Mouse (Mus musculus) embryonic facial prominence, embryonic 12.5 days (tissue): Measurements from ENCODE around the gene 2010300C02Rik. TPM values are rescaled to one million over a fixed set of nuclear protein-coding genes. Genes with fewer than 3 reads are reported as not detected.

Experiments used
- ATAC-seq: fragments of 200-750 bp; cut with Nextera tagmentation; 2 replicates; pipeline ENCODE4 v1.8.0; 2017; ENCODE audit not compliant: insufficient number of reproducible peaks, insufficient read depth, low FRiP score, low TSS enrichment
- H3K27ac ChIP-seq: fragments of 300-500 bp; sonication (generic); 2 replicates; pipeline ENCODE4 v1.5.1; 2016; ENCODE audit warnings: mild to moderate bottlenecking
- H3K27me3 ChIP-seq: fragments of 300-500 bp; sonication (generic); 2 replicates; pipeline ENCODE4 v1.6.1; 2016; ENCODE audit warnings: mild to moderate bottlenecking, moderate library complexity
- H3K36me3 ChIP-seq: fragments of 300-500 bp; sonication (generic); 2 replicates; pipeline ENCODE4 v1.6.1; 2016; ENCODE audit warnings: mild to moderate bottlenecking
- H3K4me1 ChIP-seq: fragments of 300-500 bp; sonication (generic); 2 replicates; pipeline ENCODE4 v1.6.1; 2016
- H3K4me2 ChIP-seq: fragments of 300-500 bp; sonication (generic); replicated peaks from 2 replicates; pipeline ENCODE4 v1.6.1; 2016; ENCODE audit warnings: mild to moderate bottlenecking, moderate library complexity
- H3K4me3 ChIP-seq: fragments of 300-500 bp; sonication (generic); 2 replicates; pipeline ENCODE4 v1.5.1; 2016; ENCODE audit warnings: mild to moderate bottlenecking
- H3K9ac ChIP-seq: fragments of 300-500 bp; sonication (generic); 2 replicates; pipeline ENCODE4 v1.6.1; 2016; ENCODE audit warnings: mild to moderate bottlenecking, moderate library complexity
- H3K9me3 ChIP-seq: fragments of 300-500 bp; sonication (generic); 2 replicates; pipeline ENCODE4 v1.6.1; 2016; ENCODE audit warnings: mild to moderate bottlenecking, moderate library complexity
- WGBS: fragments of 180-500 bp; shearing (Covaris S2); methylation state at CpG from one replicate; pipeline ENCODE4 v1.1.7; 2016; 5-methylcytosine and 5-hydroxymethylcytosine counted together
- polyA plus RNA-seq: library from polyadenylated mRNA; unstranded; fragments of >200 nt; fragmentation: Nextera tagmentation; extraction: Ambion mirVana; gene quantifications from 2 replicates; pipeline ENCODE4 v1.2.1, GENCODE M21; 2016

The 2010300C02Rik gene
- polyA plus RNA-seq, 1 experiment from 2014 or later, result 2.0 TPM

GRCm38 (mm10) chr1:37634658-37635057 lies 85.2 kb downstream of the 2010300C02Rik start:
- Histone ChIP-seq H3K27me3 (no peaks in the 10 kb centered on the region), H3K27ac (no peak overlapping the region), H3K36me3 (no peaks in the 10 kb centered on the region), H3K4me3 (no peak overlapping the region), H3K4me2 (no peak overlapping the region), H3K9ac (no peak overlapping the region), H3K9me3 (no peaks in the 10 kb centered on the region), H3K4me1 (no peaks in the 10 kb centered on the region)
- 27% methylated on average over 4 of the region's 4 CpGs for WGBS
- no peak for ATAC-seq

GRCm38 (mm10) chr1:37633516-37633915 lies 86.4 kb downstream of the 2010300C02Rik start:
- Histone ChIP-seq H3K4me2 (no peak overlapping the region), H3K27me3 (no peaks in the 10 kb centered on the region), H3K4me3 (no peak overlapping the region), H3K9ac (no peak overlapping the region), H3K4me1 (no peaks in the 10 kb centered on the region), H3K36me3 (no peaks in the 10 kb centered on the region), H3K27ac (no peak overlapping the region), H3K9me3 (no peaks in the 10 kb centered on the region)
- 66% methylated on average over 5 of the region's 5 CpGs for WGBS
- ATAC-seq, result no peak

- no peak overlapping the region for H3K4me2 ChIP-seq
- WGBS, result 88% methylated on average over 8 of the region's 8 CpGs
- H3K27me3 ChIP-seq, result no peaks in the 10 kb centered on the region
- no peaks in the 10 kb centered on the region for H3K4me1 ChIP-seq
- ATAC-seq, result no peak
- H3K9me3 ChIP-seq, result no peaks in the 10 kb centered on the region
- no peak overlapping the region for H3K27ac ChIP-seq
- H3K9ac ChIP-seq, result no peak overlapping the region
- no peaks in the 10 kb centered on the region for H3K36me3 ChIP-seq
- H3K4me3 ChIP-seq, result no peak overlapping the region
Measured at GRCm38 (mm10) chr1:37632425-37632824, 87.5 kb downstream of the 2010300C02Rik start.

GRCm38 (mm10) chr1:37631456-37631855 lies 88.4 kb downstream of the 2010300C02Rik start:
- Histone ChIP-seq H3K9ac (no peak overlapping the region), H3K36me3 (no peaks in the 10 kb centered on the region), H3K9me3 (no peaks in the 10 kb centered on the region), H3K4me2 (no peak overlapping the region), H3K27me3 (no peaks in the 10 kb centered on the region), H3K27ac (no peak overlapping the region), H3K4me1 (no peaks in the 10 kb centered on the region), H3K4me3 (no peak overlapping the region)
- WGBS, result 86% methylated on average over 6 of the region's 6 CpGs
- ATAC-seq, result no peak

- H3K4me1 ChIP-seq, result no peaks in the 10 kb centered on the region
Measured at GRCm38 (mm10) chr1:37630412-37631210, 89.3 kb downstream of the 2010300C02Rik start.

GRCm38 (mm10) chr1:37629876-37630275 lies 90.0 kb downstream of the 2010300C02Rik start:
- Histone ChIP-seq H3K4me2 (no peak overlapping the region), H3K9ac (no peak overlapping the region), H3K36me3 (no peaks in the 10 kb centered on the region), H3K4me1 (no peaks in the 10 kb centered on the region), H3K4me3 (no peak overlapping the region), H3K9me3 (no peaks in the 10 kb centered on the region), H3K27me3 (no peaks in the 10 kb centered on the region), H3K27ac (no peak overlapping the region)
- WGBS, result 97% methylated on average over 5 of the region's 5 CpGs
- no peak for ATAC-seq

More at GRCm38 (mm10) chr1:37630412-37631210, 89.3 kb downstream of the 2010300C02Rik start:
- Histone ChIP-seq H3K4me3 (no peak overlapping the region), H3K27me3 (no peaks in the 10 kb centered on the region), H3K4me2 (no peak overlapping the region), H3K9ac (no peak overlapping the region), H3K27ac (no peak overlapping the region), H3K36me3 (no peaks in the 10 kb centered on the region), H3K9me3 (no peaks in the 10 kb centered on the region)
- no peak for ATAC-seq
- WGBS, result 74% methylated on average over 10 of the region's 10 CpGs

- no peak overlapping the region for H3K27ac ChIP-seq
Measured at GRCm38 (mm10) chr1:37628749-37629148, 91.1 kb downstream of the 2010300C02Rik start.

GRCm38 (mm10) chr1:37624185-37624584 lies 95.7 kb downstream of the 2010300C02Rik start:
- no peak; the same call in 1 of the 2 replicates for ATAC-seq
- Histone ChIP-seq H3K4me2 (no peak overlapping the region), H3K27ac (no peak overlapping the region), H3K9ac (no peak overlapping the region), H3K4me3 (no peak overlapping the region), H3K9me3 (no peaks in the 10 kb centered on the region), H3K4me1 (no peaks in the 10 kb centered on the region), H3K36me3 (no peaks in the 10 kb centered on the region), H3K27me3 (no peaks in the 10 kb centered on the region)
- WGBS, result 89% methylated on average over 17 of the region's 17 CpGs

More at GRCm38 (mm10) chr1:37628749-37629148, 91.1 kb downstream of the 2010300C02Rik start:
- no peaks in the 10 kb centered on the region for H3K4me1 ChIP-seq
- no peak for ATAC-seq
- H3K4me2 ChIP-seq, result no peak overlapping the region
- H3K27me3 ChIP-seq, result no peaks in the 10 kb centered on the region
- no peak overlapping the region for H3K4me3 ChIP-seq
- no peaks in the 10 kb centered on the region for H3K36me3 ChIP-seq
- WGBS, result 71% methylated on average over 6 of the region's 6 CpGs
- no peaks in the 10 kb centered on the region for H3K9me3 ChIP-seq
- H3K9ac ChIP-seq, result no peak overlapping the region

GRCm38 (mm10) chr1:37622049-37622448 lies 97.8 kb downstream of the 2010300C02Rik start:
- WGBS, result 85% methylated on average over 6 of the region's 6 CpGs
- Histone ChIP-seq H3K27ac (no peak overlapping the region), H3K36me3 (no peaks in the 10 kb centered on the region), H3K9me3 (no peaks in the 10 kb centered on the region), H3K27me3 (no peaks in the 10 kb centered on the region), H3K9ac (no peak overlapping the region), H3K4me3 (no peak overlapping the region), H3K4me2 (no peak overlapping the region), H3K4me1 (0 out of 2 replicates have a peak, but pooled peaks cover 2% of the 10 kb centered on the region)
- no peak for ATAC-seq

GRCm38 (mm10) chr1:37619542-37619941 lies 100.3 kb downstream of the 2010300C02Rik start:
- no peaks in the 10 kb centered on the region for H3K27me3 ChIP-seq
- no peaks in the 10 kb centered on the region for H3K36me3 ChIP-seq
- H3K9ac ChIP-seq, result no peak overlapping the region
- no peak overlapping the region for H3K27ac ChIP-seq
- no peak for ATAC-seq
- 33% methylated on average over 1 of the region's 1 CpGs for WGBS
- no peak overlapping the region for H3K4me2 ChIP-seq
- H3K9me3 ChIP-seq, result no peaks in the 10 kb centered on the region
- no peak overlapping the region for H3K4me3 ChIP-seq
- H3K4me1 ChIP-seq, result peaks cover 21% of the 10 kb centered on the region; the same call in 1 of the 2 replicates

- Histone ChIP-seq H3K36me3 (no peaks in the 10 kb centered on the region), H3K4me2 (no peak overlapping the region), H3K9me3 (no peaks in the 10 kb centered on the region), H3K9ac (no peak overlapping the region), H3K4me1 (peaks cover 25% of the 10 kb centered on the region), H3K27me3 (no peaks in the 10 kb centered on the region), H3K27ac (no peak overlapping the region), H3K4me3 (no peak overlapping the region)
- WGBS, result 47% methylated on average over 5 of the region's 5 CpGs
- ATAC-seq, result no peak
Measured at GRCm38 (mm10) chr1:37617047-37617446, 102.8 kb downstream of the 2010300C02Rik start.

GRCm38 (mm10) chr1:37616569-37616968 lies 103.3 kb downstream of the 2010300C02Rik start:
- Histone ChIP-seq H3K27ac (no peak overlapping the region), H3K4me1 (peaks cover 25% of the 10 kb centered on the region), H3K36me3 (no peaks in the 10 kb centered on the region), H3K4me2 (no peak overlapping the region), H3K9ac (no peak overlapping the region), H3K9me3 (no peaks in the 10 kb centered on the region), H3K4me3 (no peak overlapping the region), H3K27me3 (no peaks in the 10 kb centered on the region)
- WGBS, result 17% methylated on average over 4 of the region's 4 CpGs
- ATAC-seq, result no peak
